Mouse (Mus musculus): ENCODE measurements at regions not wholly inside any gene's neighbourhood (a gene's known extent, or its start where the extent isn't known, plus 50 kb on each side); places are given as distances from the start of the nearest gene placed in this dataset.

DNA sequence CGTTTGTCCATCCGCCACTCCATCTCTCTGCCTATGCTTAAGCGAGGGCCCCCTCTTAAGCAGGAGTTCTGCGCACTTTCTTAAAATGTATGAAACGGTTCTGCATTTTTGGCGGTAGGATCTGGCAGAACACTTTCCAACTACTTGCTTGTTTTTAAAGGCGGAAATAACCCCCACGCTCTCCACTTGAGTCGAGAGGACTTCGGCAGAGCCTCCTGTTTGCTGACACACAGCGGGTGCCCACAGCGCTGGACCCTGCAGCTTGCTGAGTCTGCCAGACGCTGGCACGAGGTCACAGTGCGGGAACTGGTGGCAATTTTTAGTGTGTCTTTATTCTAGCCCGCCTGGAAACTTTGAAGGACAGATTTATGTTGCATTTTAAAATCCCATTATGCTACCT is 299.5 kb upstream of the Tbx3 start:
- Histone ChIP-seq H3K4me1 (ENCODE audit: control insufficient read depth, insufficient read depth, low read length) (no peaks in the 10 kb centered on the region), H3K79me2 (replicated peaks; ENCODE audit: control insufficient read depth, insufficient read depth, low read length) (no peaks in the 10 kb centered on the region), H3K9ac (ENCODE audit: low read depth, low read length) (no peak overlapping the region), H3K4me3 (no peak overlapping the region), H3K27me3 (ENCODE audit: control insufficient read depth, insufficient read depth, low read length) (no peaks in the 10 kb centered on the region), H3K27ac (no peak overlapping the region), H3K36me3 (ENCODE audit: control insufficient read depth, insufficient read depth, low read length) (no peaks in the 10 kb centered on the region)
- WGBS = 32% methylated on average over 16 of the region's 16 CpGs
- intact Hi-C loops (cut with DNase I) = no loop called here
- TF ChIP-seq POLR2A (IDR thresholded peaks at IDR 0.05; ENCODE audit: insufficient read depth, low read depth, low read length) (no peak), EP300 (IDR thresholded peaks at IDR 0.05; ENCODE audit: insufficient read depth, low read depth, low read length) (no peak), CTCF (IDR thresholded peaks at IDR 0.05) (no peak)
- DNase-seq = no peak

DNA sequence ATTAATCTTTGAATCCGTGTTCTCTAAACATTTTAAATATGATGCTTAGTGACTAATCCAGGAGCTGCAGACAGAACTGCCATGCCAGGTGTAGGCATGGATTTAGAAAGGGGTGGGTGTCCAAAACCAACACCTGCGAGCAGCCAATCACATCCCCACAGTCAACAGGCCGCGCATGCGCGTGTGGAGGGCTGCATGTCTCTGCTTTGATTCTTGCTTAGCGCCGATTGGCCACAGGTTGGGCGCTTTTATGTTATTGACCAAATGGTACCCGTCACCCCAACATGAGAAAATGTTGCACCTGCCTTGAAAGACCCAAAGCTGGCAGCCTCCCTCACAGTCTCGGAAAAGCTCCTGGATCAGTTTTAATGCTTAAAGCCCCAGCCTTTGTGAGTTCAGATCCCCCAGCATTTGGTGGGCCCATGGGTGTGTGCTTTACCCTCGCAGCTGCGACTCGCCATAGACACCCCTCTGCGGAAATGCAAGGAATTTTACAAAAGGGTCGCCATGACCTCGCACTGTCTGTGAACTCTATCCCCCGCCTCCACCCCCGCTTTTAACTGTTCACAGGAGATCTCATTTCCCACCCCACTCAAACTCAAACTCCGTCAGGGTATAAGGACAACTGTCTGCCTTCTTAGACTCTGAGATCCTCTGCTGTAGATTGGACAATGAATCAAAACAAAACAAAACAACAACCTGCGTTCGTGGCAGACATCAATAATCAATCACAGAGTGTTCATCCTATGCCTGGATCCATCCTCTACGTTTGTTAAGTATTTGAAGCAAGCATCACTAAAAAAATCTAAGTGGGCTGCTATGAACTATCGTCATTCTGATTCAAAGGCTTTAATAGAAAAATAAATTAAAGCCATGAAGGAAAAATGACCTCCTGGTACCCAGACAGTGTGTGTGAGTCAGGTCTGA is 296.4 kb upstream of the Tbx3 start:
- TF ChIP-seq CTCF (IDR thresholded peaks at IDR 0.05) (no peak), EP300 (IDR thresholded peaks at IDR 0.05; ENCODE audit: insufficient read depth, low read depth, low read length) (no peak), POLR2A (IDR thresholded peaks at IDR 0.05; ENCODE audit: insufficient read depth, low read depth, low read length) (no peak)
- Histone ChIP-seq H3K79me2 (replicated peaks; ENCODE audit: control insufficient read depth, insufficient read depth, low read length) (no peaks in the 10 kb centered on the region), H3K36me3 (ENCODE audit: control insufficient read depth, insufficient read depth, low read length) (no peaks in the 10 kb centered on the region), H3K27ac (no peak overlapping the region), H3K4me1 (ENCODE audit: control insufficient read depth, insufficient read depth, low read length) (no peaks in the 10 kb centered on the region), H3K4me3 (no peak overlapping the region), H3K9ac (ENCODE audit: low read depth, low read length) (no peak overlapping the region), H3K27me3 (ENCODE audit: control insufficient read depth, insufficient read depth, low read length) (no peaks in the 10 kb centered on the region)
- intact Hi-C loops (cut with DNase I) = no loop called here
- DNase-seq = no peak
- WGBS = 87% methylated on average over 24 of the region's 24 CpGs

DNA sequence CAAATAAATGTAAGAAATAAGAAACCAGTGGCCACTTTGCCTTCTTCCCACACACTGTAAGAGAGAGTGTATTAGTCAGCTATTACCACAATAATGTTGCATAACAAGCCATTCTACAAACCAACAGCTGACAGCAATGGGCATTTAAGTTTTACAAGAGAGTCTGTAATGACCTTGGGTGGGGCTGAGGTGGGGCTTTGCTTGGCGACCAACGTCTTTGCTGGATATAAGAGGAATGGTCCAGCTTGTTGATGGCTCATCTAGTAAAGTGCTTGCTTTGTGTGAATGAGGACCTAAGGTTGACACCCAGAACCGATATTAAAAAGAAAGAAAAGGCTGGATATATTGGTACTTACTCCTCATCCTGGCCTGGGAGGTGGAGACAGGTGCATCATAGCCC is 295.6 kb upstream of the Tbx3 start:
- no peak for DNase-seq
- Histone ChIP-seq H3K4me3 (no peak overlapping the region), H3K27me3 (ENCODE audit: control insufficient read depth, insufficient read depth, low read length) (no peaks in the 10 kb centered on the region), H3K9ac (ENCODE audit: low read depth, low read length) (no peak overlapping the region), H3K79me2 (replicated peaks; ENCODE audit: control insufficient read depth, insufficient read depth, low read length) (no peaks in the 10 kb centered on the region), H3K36me3 (ENCODE audit: control insufficient read depth, insufficient read depth, low read length) (no peaks in the 10 kb centered on the region), H3K27ac (no peak overlapping the region), H3K4me1 (ENCODE audit: control insufficient read depth, insufficient read depth, low read length) (no peaks in the 10 kb centered on the region)
- intact Hi-C loops (cut with DNase I) = no loop called here
- TF ChIP-seq POLR2A (IDR thresholded peaks at IDR 0.05; ENCODE audit: insufficient read depth, low read depth, low read length) (no peak), CTCF (IDR thresholded peaks at IDR 0.05) (no peak), EP300 (IDR thresholded peaks at IDR 0.05; ENCODE audit: insufficient read depth, low read depth, low read length) (no peak)
- 89% methylated on average over 3 of the region's 3 CpGs for WGBS

- Histone ChIP-seq H3K9ac (ENCODE audit: low read depth, low read length) (no peak overlapping the region), H3K27ac (no peak overlapping the region), H3K36me3 (ENCODE audit: control insufficient read depth, insufficient read depth, low read length) (no peaks in the 10 kb centered on the region), H3K4me3 (no peak overlapping the region), H3K79me2 (replicated peaks; ENCODE audit: control insufficient read depth, insufficient read depth, low read length) (no peaks in the 10 kb centered on the region), H3K4me1 (ENCODE audit: control insufficient read depth, insufficient read depth, low read length) (no peaks in the 10 kb centered on the region), H3K27me3 (ENCODE audit: control insufficient read depth, insufficient read depth, low read length) (no peaks in the 10 kb centered on the region)
- DNase-seq = no peak
- intact Hi-C loops (cut with DNase I) = no loop called here
- WGBS = 60% methylated on average over 8 of the region's 8 CpGs
- TF ChIP-seq EP300 (IDR thresholded peaks at IDR 0.05; ENCODE audit: insufficient read depth, low read depth, low read length) (no peak), CTCF (IDR thresholded peaks at IDR 0.05) (no peak), POLR2A (IDR thresholded peaks at IDR 0.05; ENCODE audit: insufficient read depth, low read depth, low read length) (no peak)
Observed at GRCm38 (mm10) chr5:119378261-119378660, 292.2 kb upstream of the Tbx3 start.

DNA sequence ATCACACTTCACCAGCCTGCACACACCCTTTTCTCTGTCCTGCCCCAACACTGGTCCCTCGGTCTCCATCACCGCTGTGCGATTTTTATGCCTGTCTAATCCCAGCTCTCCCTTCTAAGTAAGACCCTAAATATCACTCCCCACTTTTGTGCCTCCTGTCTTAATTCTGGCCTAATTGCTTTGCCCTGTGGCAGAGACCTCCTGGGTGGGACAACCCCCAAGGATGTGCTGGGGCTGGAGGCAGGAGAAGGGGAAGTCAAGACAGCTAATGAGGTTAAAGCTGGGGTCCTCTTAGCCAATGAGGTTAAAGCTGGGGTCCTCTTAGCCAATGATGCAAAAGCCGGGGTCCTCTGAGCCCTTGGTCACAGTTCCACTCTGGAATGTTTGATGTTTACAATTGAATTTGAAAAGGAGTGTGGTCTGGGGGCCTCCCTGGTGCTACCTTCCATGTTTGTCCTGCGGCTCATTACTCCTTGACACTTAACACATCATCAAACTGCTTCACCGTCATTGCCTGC is 290.5 kb upstream of the Tbx3 start:
- intact Hi-C loops (cut with DNase I) = no loop called here
- H3K27me3 ChIP-seq (ENCODE audit: control insufficient read depth, insufficient read depth, low read length) = no peaks in the 10 kb centered on the region
- no peak overlapping the region for H3K4me3 ChIP-seq
- H3K9ac ChIP-seq (ENCODE audit: low read depth, low read length) = no peak overlapping the region
- WGBS = 82% methylated on average over 6 of the region's 6 CpGs
- H3K36me3 ChIP-seq (ENCODE audit: control insufficient read depth, insufficient read depth, low read length) = no peaks in the 10 kb centered on the region
- no peak for DNase-seq
- no peaks in the 10 kb centered on the region for H3K4me1 ChIP-seq (ENCODE audit: control insufficient read depth, insufficient read depth, low read length)
- no peaks in the 10 kb centered on the region for H3K79me2 ChIP-seq (replicated peaks; ENCODE audit: control insufficient read depth, insufficient read depth, low read length)
- no peak for TF ChIP-seq EP300 (IDR thresholded peaks at IDR 0.05; ENCODE audit: insufficient read depth, low read depth, low read length)
- no peak for TF ChIP-seq CTCF (IDR thresholded peaks at IDR 0.05)
- no peak for TF ChIP-seq POLR2A (IDR thresholded peaks at IDR 0.05; ENCODE audit: insufficient read depth, low read depth, low read length)
- no peak overlapping the region for H3K27ac ChIP-seq

GRCm38 (mm10) chr5:119381495-119381894 is 289.0 kb upstream of the Tbx3 start:
- H3K27ac ChIP-seq = no peak overlapping the region
- intact Hi-C loops (cut with DNase I) = no loop called here
- H3K9ac ChIP-seq (ENCODE audit: low read depth, low read length) = no peak overlapping the region
- TF ChIP-seq EP300 (IDR thresholded peaks at IDR 0.05; ENCODE audit: insufficient read depth, low read depth, low read length) (no peak), CTCF (IDR thresholded peaks at IDR 0.05) (no peak), POLR2A (IDR thresholded peaks at IDR 0.05; ENCODE audit: insufficient read depth, low read depth, low read length) (no peak)
- no peak for DNase-seq
- no peaks in the 10 kb centered on the region for H3K79me2 ChIP-seq (replicated peaks; ENCODE audit: control insufficient read depth, insufficient read depth, low read length)
- H3K4me1 ChIP-seq (ENCODE audit: control insufficient read depth, insufficient read depth, low read length) = no peaks in the 10 kb centered on the region
- no peaks in the 10 kb centered on the region for H3K36me3 ChIP-seq (ENCODE audit: control insufficient read depth, insufficient read depth, low read length)
- H3K4me3 ChIP-seq = no peak overlapping the region
- no peaks in the 10 kb centered on the region for H3K27me3 ChIP-seq (ENCODE audit: control insufficient read depth, insufficient read depth, low read length)
- WGBS = 96% methylated on average over 12 of the region's 12 CpGs

Data from heart, adult 2 months (tissue).